Comparison of ENCODE assay signal across 11 mouse cellular contexts in genomic region chr13:58051654-58052053, GRCm38 (mm10).
"Had no signal": no experiment of that assay in that cellular context is flagged by ENCODE, and none has a peak within 500 bp of the region (broad histone marks: within the 10 kb centered on the region; RNA-seq: fewer than 3 reads in every experiment).

No protein-coding gene starts in this region.

- H3K9me3 ChIP-seq: kidney, embryonic 15.5 days; liver, embryonic 15.5 days; midbrain, embryonic 13.5 days had no signal

- DNase-seq: left cerebral cortex, postnatal 4 days; lung, adult 2 months; lung, postnatal 36 days; right cerebral cortex, adult 18-20 months; right cerebral cortex, postnatal 25 days; thymus, postnatal 4 days had no signal

- H3K4me2 ChIP-seq: kidney, embryonic 15.5 days; liver, embryonic 11.5 days; liver, embryonic 15.5 days; midbrain, embryonic 13.5 days had no signal

- H3K36me3 ChIP-seq: liver, embryonic 15.5 days had no signal

- H3K4me3 ChIP-seq: kidney, embryonic 15.5 days; liver, embryonic 15.5 days; midbrain, embryonic 13.5 days had no signal

- H3K27ac ChIP-seq: kidney, embryonic 15.5 days; liver, embryonic 15.5 days; midbrain, embryonic 13.5 days had no signal

- ATAC-seq: lung, postnatal 0 days; midbrain, embryonic 13.5 days had no signal

- H3K27me3 ChIP-seq: kidney, embryonic 15.5 days; liver, embryonic 15.5 days; midbrain, embryonic 13.5 days had no signal

- H3K9ac ChIP-seq: kidney, embryonic 15.5 days; liver, embryonic 15.5 days; midbrain, embryonic 13.5 days had no signal

- H3K4me1 ChIP-seq: kidney, embryonic 15.5 days; liver, embryonic 15.5 days; midbrain, embryonic 13.5 days had no signal
